26 mouse cellular contexts compared by ENCODE assay signal in the genomic region with DNA sequence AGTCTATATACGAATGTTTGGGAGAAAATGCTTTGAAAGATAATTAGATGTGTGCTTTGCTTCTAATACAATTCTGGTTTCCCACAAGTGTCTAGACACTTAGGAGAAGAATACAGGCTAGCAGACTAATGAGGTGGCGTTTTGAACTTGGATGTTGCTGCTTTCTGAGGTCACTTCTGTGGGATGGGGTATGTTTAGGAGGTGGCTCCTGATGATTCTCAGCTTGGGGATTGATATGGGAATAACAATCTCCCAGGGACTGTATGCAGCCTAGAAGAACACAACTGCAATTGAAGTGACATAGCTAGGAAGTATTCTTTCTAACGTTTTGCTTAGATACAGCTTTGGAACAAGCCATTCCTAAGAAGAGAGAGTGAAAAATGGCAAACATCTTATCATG. TPM values are rescaled to one million over a fixed set of nuclear protein-coding genes. Genes with fewer than 3 reads are reported as not detected.
"Had no signal": no experiment of that assay in that cellular context is flagged by ENCODE, and none has a peak within 500 bp of the region (broad histone marks: within the 10 kb centered on the region; RNA-seq: fewer than 3 reads in every experiment).

No protein-coding gene starts in this region.

- H3K9ac ChIP-seq: forebrain, postnatal 0 days; heart, embryonic 13.5 days; heart, embryonic 15.5 days; hindbrain, embryonic 13.5 days; hindbrain, embryonic 15.5 days; kidney, embryonic 15.5 days; limb, embryonic 13.5 days had no signal

- ATAC-seq: forebrain, postnatal 0 days; hindbrain, postnatal 0 days; intestine, embryonic 16.5 days had no signal

- H3K27ac ChIP-seq: gastrocnemius, adult 2 months; heart, embryonic 13.5 days; heart, embryonic 15.5 days; hindbrain, embryonic 13.5 days; hindbrain, embryonic 15.5 days; hindbrain, postnatal 0 days; kidney, embryonic 15.5 days; kidney, postnatal 0 days; limb, embryonic 13.5 days had no signal

- H3K36me3 ChIP-seq: heart, embryonic 13.5 days; heart, embryonic 15.5 days; hindbrain, embryonic 13.5 days; hindbrain, embryonic 15.5 days; kidney, embryonic 15.5 days; limb, embryonic 13.5 days had no signal

- DNase-seq: forebrain, postnatal 0 days; gastrocnemius, adult 2 months; gastrocnemius, postnatal 10 days; gastrocnemius, postnatal 25 days; heart, adult 18-20 months; heart, postnatal 14 days; heart, postnatal 36 days; kidney, adult 11 months; kidney, adult 2 months; kidney, adult 9 months; kidney, postnatal 14 days; kidney, postnatal 36 days; layer of hippocampus, adult 9-11 months; layer of hippocampus, postnatal 36 days; left cerebral cortex, postnatal 4 days had no signal

- H3K9me3 ChIP-seq: heart, embryonic 13.5 days; heart, embryonic 15.5 days; hindbrain, embryonic 13.5 days; hindbrain, embryonic 15.5 days; kidney, embryonic 15.5 days; limb, embryonic 13.5 days had no signal

- H3K4me1 ChIP-seq: heart, embryonic 13.5 days; heart, embryonic 15.5 days; hindbrain, embryonic 13.5 days; hindbrain, embryonic 15.5 days; kidney, embryonic 15.5 days; limb, embryonic 13.5 days had no signal

- H3K4me2 ChIP-seq: heart, embryonic 11.5 days; heart, embryonic 13.5 days; heart, embryonic 15.5 days; hindbrain, embryonic 13.5 days; hindbrain, embryonic 15.5 days; kidney, embryonic 15.5 days; limb, embryonic 13.5 days had no signal

- H3K27me3 ChIP-seq: heart, embryonic 13.5 days; heart, embryonic 15.5 days; hindbrain, embryonic 13.5 days; hindbrain, embryonic 15.5 days; kidney, embryonic 15.5 days; limb, embryonic 13.5 days had no signal

- H3K4me3 ChIP-seq: gastrocnemius, adult 2 months; heart, embryonic 13.5 days; heart, embryonic 15.5 days; hindbrain, embryonic 13.5 days; hindbrain, embryonic 15.5 days; kidney, embryonic 15.5 days; limb, embryonic 13.5 days had no signal

RNA-seq across cellular contexts. Expression of a gene that starts 22.6 kb away (rescaled TPM):
- polyA plus RNA-seq: forebrain, postnatal 0 days; heart, embryonic 11.5 days; heart, postnatal 0 days had no signal
